Mouse (Mus musculus) stomach, embryonic 14.5 days (tissue): Measurements from ENCODE around the gene Plxna4. TPM values are rescaled to one million over a fixed set of nuclear protein-coding genes. Genes with fewer than 3 reads are reported as not detected.

Experiments used
- ATAC-seq: fragments of 200-750 bp; cut with Nextera tagmentation; 2 replicates; pipeline ENCODE4 v1.8.0; 2017; ENCODE audit warnings: low read depth, moderate TSS enrichment; ENCODE audit not compliant: insufficient number of reproducible peaks, insufficient read depth, low FRiP score
- H3K27ac ChIP-seq: fragments of 300-500 bp; sonication (generic); 2 replicates; pipeline ENCODE4 v1.5.1; 2014; ENCODE audit warnings: mild to moderate bottlenecking, low read length, moderate library complexity, mixed read lengths
- H3K27me3 ChIP-seq: fragments of 300-500 bp; sonication (generic); 2 replicates; pipeline ENCODE4 v1.6.1; 2014; ENCODE audit warnings: low read length, control low read depth, mixed read lengths; ENCODE audit not compliant: control insufficient read depth, insufficient read depth
- H3K36me3 ChIP-seq: fragments of 300-500 bp; sonication (generic); 2 replicates; pipeline ENCODE4 v1.6.1; 2014; ENCODE audit warnings: mild to moderate bottlenecking, control low read depth, low read length, moderate library complexity, mixed read lengths; ENCODE audit not compliant: control insufficient read depth, insufficient read depth
- H3K4me1 ChIP-seq: fragments of 300-500 bp; sonication (generic); 2 replicates; pipeline ENCODE4 v1.6.1; 2014; ENCODE audit warnings: low read length, control low read depth, mixed read lengths; ENCODE audit not compliant: control insufficient read depth, insufficient read depth
- H3K4me2 ChIP-seq: fragments of 300-500 bp; sonication (generic); replicated peaks from 2 replicates; pipeline ENCODE4 v1.6.1; 2014; ENCODE audit warnings: low read depth, low read length, control low read depth
- H3K4me3 ChIP-seq: fragments of 300-500 bp; sonication (generic); 2 replicates; pipeline ENCODE4 v1.5.1; 2014; ENCODE audit warnings: low read depth, low read length, control low read depth
- H3K9ac ChIP-seq: fragments of 300-500 bp; sonication (generic); replicated peaks from 2 replicates; pipeline ENCODE4 v1.6.1; 2014; ENCODE audit warnings: low read depth, mild to moderate bottlenecking, control low read depth, low read length, moderate library complexity, mixed read lengths
- H3K9me3 ChIP-seq: fragments of 300-500 bp; sonication (generic); 2 replicates; pipeline ENCODE4 v1.6.1; 2016; ENCODE audit warnings: low read depth, low read length, control low read depth; ENCODE audit not compliant: control insufficient read depth
- WGBS: fragments of 180-500 bp; shearing (Covaris S2); extraction: QIAGEN DNeasy Blood & Tissue Kit; methylation state at CpG from one replicate; pipeline ENCODE4 v1.1.7; 2014; 5-methylcytosine and 5-hydroxymethylcytosine counted together
- polyA plus RNA-seq: library from polyadenylated mRNA; unstranded; fragments of >200 nt; fragmentation: Nextera tagmentation; extraction: Ambion mirVana; gene quantifications from 2 replicates; pipeline ENCODE4 v1.2.1, GENCODE M21; 2014

The Plxna4 gene
- polyA plus RNA-seq, 1 experiment from 2014 or later, result 3.7 TPM

GRCm38 (mm10) chr6:32199616-32200015 lies 388.4 kb downstream of the Plxna4 start:
- no peak overlapping the region for H3K4me3 ChIP-seq
- no peak overlapping the region for H3K4me2 ChIP-seq
- H3K27ac ChIP-seq, result no peak overlapping the region
- no peaks in the 10 kb centered on the region for H3K9me3 ChIP-seq
- H3K4me1 ChIP-seq, result no peaks in the 10 kb centered on the region
- 59% methylated on average over 2 of the region's 2 CpGs for WGBS
- no peak overlapping the region for H3K9ac ChIP-seq
- H3K36me3 ChIP-seq, result no peaks in the 10 kb centered on the region
- ATAC-seq, result no peak
- no peaks in the 10 kb centered on the region for H3K27me3 ChIP-seq

- Histone ChIP-seq H3K4me2 (no peak overlapping the region), H3K9me3 (no peaks in the 10 kb centered on the region), H3K9ac (no peak overlapping the region), H3K36me3 (no peaks in the 10 kb centered on the region), H3K4me1 (no peaks in the 10 kb centered on the region), H3K4me3 (no peak overlapping the region), H3K27ac (no peak overlapping the region), H3K27me3 (no peaks in the 10 kb centered on the region)
- WGBS, result 86% methylated on average over 9 of the region's 9 CpGs
- ATAC-seq, result no peak
Observed at GRCm38 (mm10) chr6:32196913-32197312, 391.1 kb downstream of the Plxna4 start.

GRCm38 (mm10) chr6:32193046-32193445 lies 394.9 kb downstream of the Plxna4 start:
- H3K4me1 ChIP-seq, result no peaks in the 10 kb centered on the region
- no peaks in the 10 kb centered on the region for H3K9me3 ChIP-seq
- H3K27me3 ChIP-seq, result no peaks in the 10 kb centered on the region
- H3K36me3 ChIP-seq, result no peaks in the 10 kb centered on the region
- 90% methylated on average over 2 of the region's 2 CpGs for WGBS
- no peak overlapping the region for H3K4me3 ChIP-seq
- H3K27ac ChIP-seq, result no peak overlapping the region
- H3K9ac ChIP-seq, result no peak overlapping the region
- no peak for ATAC-seq
- no peak overlapping the region for H3K4me2 ChIP-seq

- ATAC-seq, result no peak
- no peaks in the 10 kb centered on the region for H3K4me1 ChIP-seq
- H3K4me2 ChIP-seq, result no peak overlapping the region
- H3K27ac ChIP-seq, result no peak overlapping the region
- no peak overlapping the region for H3K9ac ChIP-seq
- H3K4me3 ChIP-seq, result no peak overlapping the region
- 88% methylated on average over 4 of the region's 4 CpGs for WGBS
- no peaks in the 10 kb centered on the region for H3K9me3 ChIP-seq
- H3K27me3 ChIP-seq, result no peaks in the 10 kb centered on the region
- no peaks in the 10 kb centered on the region for H3K36me3 ChIP-seq
Observed at GRCm38 (mm10) chr6:32184402-32184985, 403.5 kb downstream of the Plxna4 start.

- Histone ChIP-seq H3K27me3 (no peaks in the 10 kb centered on the region), H3K36me3 (no peaks in the 10 kb centered on the region), H3K4me2 (no peak overlapping the region), H3K27ac (no peak overlapping the region), H3K9me3 (no peaks in the 10 kb centered on the region), H3K9ac (no peak overlapping the region), H3K4me3 (no peak overlapping the region), H3K4me1 (no peaks in the 10 kb centered on the region)
- no peak for ATAC-seq
- WGBS, result 66% methylated on average over 6 of the region's 6 CpGs
Observed at GRCm38 (mm10) chr6:32183651-32184185, 404.3 kb downstream of the Plxna4 start.

GRCm38 (mm10) chr6:32180012-32180358 lies 408.0 kb downstream of the Plxna4 start:
- H3K27ac ChIP-seq, result no peak overlapping the region
- no peak overlapping the region for H3K9ac ChIP-seq
- ATAC-seq, result no peak
- H3K9me3 ChIP-seq, result no peaks in the 10 kb centered on the region
- no peaks in the 10 kb centered on the region for H3K27me3 ChIP-seq
- H3K4me3 ChIP-seq, result no peak overlapping the region
- 77% methylated on average over 5 of the region's 5 CpGs for WGBS
- H3K4me2 ChIP-seq, result no peak overlapping the region
- no peaks in the 10 kb centered on the region for H3K36me3 ChIP-seq
- no peaks in the 10 kb centered on the region for H3K4me1 ChIP-seq

GRCm38 (mm10) chr6:32179346-32180011 lies 408.5 kb downstream of the Plxna4 start:
- no peaks in the 10 kb centered on the region for H3K27me3 ChIP-seq
- no peaks in the 10 kb centered on the region for H3K4me1 ChIP-seq
- H3K36me3 ChIP-seq, result no peaks in the 10 kb centered on the region
- H3K4me2 ChIP-seq, result no peak overlapping the region
- H3K9ac ChIP-seq, result no peak overlapping the region
- H3K4me3 ChIP-seq, result no peak overlapping the region
- ATAC-seq, result no peak
- no peak overlapping the region for H3K27ac ChIP-seq
- WGBS, result 82% methylated on average over 2 of the region's 2 CpGs
- no peaks in the 10 kb centered on the region for H3K9me3 ChIP-seq

GRCm38 (mm10) chr6:32177905-32178304 lies 410.1 kb downstream of the Plxna4 start:
- 74% methylated on average over 3 of the region's 3 CpGs for WGBS
- Histone ChIP-seq H3K36me3 (no peaks in the 10 kb centered on the region), H3K4me2 (no peak overlapping the region), H3K4me1 (no peaks in the 10 kb centered on the region), H3K27me3 (no peaks in the 10 kb centered on the region), H3K4me3 (no peak overlapping the region), H3K27ac (no peak overlapping the region), H3K9me3 (no peaks in the 10 kb centered on the region), H3K9ac (no peak overlapping the region)
- ATAC-seq, result no peak

- ATAC-seq, result no peak
- Histone ChIP-seq H3K4me3 (no peak overlapping the region), H3K27ac (no peak overlapping the region), H3K9ac (no peak overlapping the region), H3K27me3 (no peaks in the 10 kb centered on the region), H3K4me1 (no peaks in the 10 kb centered on the region), H3K9me3 (no peaks in the 10 kb centered on the region), H3K4me2 (no peak overlapping the region), H3K36me3 (no peaks in the 10 kb centered on the region)
- 62% methylated on average over 1 of the region's 1 CpGs for WGBS
Observed at GRCm38 (mm10) chr6:32167725-32168124, 420.3 kb downstream of the Plxna4 start.
